Mouse (Mus musculus): ENCODE results near the gene Rnase1. TPM values are rescaled to one million over a fixed set of nuclear protein-coding genes. Genes with fewer than 3 reads are reported as not detected.

The Rnase1 gene
- polyA plus RNA-seq, 1 experiment, result 0.25 TPM

DNA sequence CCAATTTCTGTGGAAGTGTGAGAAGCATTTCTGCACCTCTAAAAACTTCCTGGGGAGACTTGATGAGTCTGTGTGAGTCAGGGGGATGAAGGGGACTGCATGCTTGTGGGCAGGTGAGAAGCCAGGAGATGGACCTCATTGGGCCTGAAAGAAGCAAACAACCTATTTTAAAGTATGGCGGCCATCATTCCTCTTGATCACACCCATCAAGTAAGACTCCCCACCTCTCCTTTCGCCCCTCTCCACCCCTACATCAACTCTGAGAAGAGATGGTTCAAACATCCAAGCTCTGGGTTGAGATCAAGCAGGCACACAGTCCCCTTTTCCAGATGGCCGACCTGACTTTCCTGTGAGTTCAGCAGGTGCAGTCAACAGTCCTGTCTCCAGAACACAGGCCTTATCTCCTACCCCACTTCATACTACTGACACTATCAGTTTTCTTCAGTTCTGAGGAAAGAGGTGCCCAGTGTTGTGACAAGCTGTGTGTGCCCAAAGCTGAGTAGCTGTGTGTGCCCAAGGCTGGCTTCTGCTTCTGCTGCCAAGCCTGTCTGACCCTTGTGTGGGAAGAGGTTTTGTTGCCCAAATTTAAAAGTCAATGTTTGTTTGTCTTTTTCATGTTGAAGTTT, 3.7 kb upstream of the Rnase1 start:
- DNase-seq, result no peak
- 94% methylated on average over 3 of the region's 3 CpGs for WGBS
- H3K4me1 ChIP-seq (ENCODE audit: control insufficient read depth, insufficient read depth, low read length), result no peaks in the 10 kb centered on the region
- TF ChIP-seq POLR2A (IDR thresholded peaks at IDR 0.05; ENCODE audit: low read depth, low read length) (no peak), CTCF (conservative IDR thresholded peaks at IDR 0.05; ENCODE audit: insufficient read depth, insufficient read length, low read depth, low read length) (no peak)
- no peak overlapping the region for H3K4me3 ChIP-seq (ENCODE audit: insufficient read depth, low read depth, low read length)
- no peaks in the 10 kb centered on the region for H3K27me3 ChIP-seq (replicated peaks; ENCODE audit: control insufficient read depth, insufficient read depth, low read length)
- no peak overlapping the region for H3K27ac ChIP-seq (ENCODE audit: insufficient read depth, low read depth, low read length)
- H3K36me3 ChIP-seq (ENCODE audit: control insufficient read depth, insufficient read depth, low read length), result no peaks in the 10 kb centered on the region

- Histone ChIP-seq H3K4me1 (ENCODE audit: control insufficient read depth, insufficient read depth, low read length) (no peaks in the 10 kb centered on the region), H3K36me3 (ENCODE audit: control insufficient read depth, insufficient read depth, low read length) (no peaks in the 10 kb centered on the region), H3K4me3 (ENCODE audit: insufficient read depth, low read depth, low read length) (no peak overlapping the region), H3K27me3 (replicated peaks; ENCODE audit: control insufficient read depth, insufficient read depth, low read length) (no peaks in the 10 kb centered on the region), H3K27ac (ENCODE audit: insufficient read depth, low read depth, low read length) (no peak overlapping the region)
- no peak for TF ChIP-seq POLR2A (IDR thresholded peaks at IDR 0.05; ENCODE audit: low read depth, low read length)
- no peak for TF ChIP-seq CTCF (conservative IDR thresholded peaks at IDR 0.05; ENCODE audit: insufficient read depth, insufficient read length, low read depth, low read length)
- DNase-seq, result no peak
- 26% methylated on average over 5 of the region's 5 CpGs for WGBS
Observed at GRCm38 (mm10) chr14:51149164-51149563, 2.6 kb upstream of the Rnase1 start.

GRCm38 (mm10) chr14:51148006-51148405, 1.4 kb upstream of the Rnase1 start:
- no peaks in the 10 kb centered on the region for H3K27me3 ChIP-seq (replicated peaks; ENCODE audit: control insufficient read depth, insufficient read depth, low read length)
- TF ChIP-seq CTCF (conservative IDR thresholded peaks at IDR 0.05; ENCODE audit: insufficient read depth, insufficient read length, low read depth, low read length) (no peak), POLR2A (IDR thresholded peaks at IDR 0.05; ENCODE audit: low read depth, low read length) (no peak)
- 67% methylated on average over 3 of the region's 3 CpGs for WGBS
- no peak overlapping the region for H3K27ac ChIP-seq (ENCODE audit: insufficient read depth, low read depth, low read length)
- no peaks in the 10 kb centered on the region for H3K4me1 ChIP-seq (ENCODE audit: control insufficient read depth, insufficient read depth, low read length)
- H3K36me3 ChIP-seq (ENCODE audit: control insufficient read depth, insufficient read depth, low read length), result no peaks in the 10 kb centered on the region
- no peak overlapping the region for H3K4me3 ChIP-seq (ENCODE audit: insufficient read depth, low read depth, low read length)
- no peak for DNase-seq

GRCm38 (mm10) chr14:51145521-51145920, 1.1 kb downstream of the Rnase1 start:
- no peaks in the 10 kb centered on the region for H3K4me1 ChIP-seq (ENCODE audit: control insufficient read depth, insufficient read depth, low read length)
- no peak for DNase-seq
- H3K36me3 ChIP-seq (ENCODE audit: control insufficient read depth, insufficient read depth, low read length), result no peaks in the 10 kb centered on the region
- H3K27me3 ChIP-seq (replicated peaks; ENCODE audit: control insufficient read depth, insufficient read depth, low read length), result no peaks in the 10 kb centered on the region
- no peak overlapping the region for H3K27ac ChIP-seq (ENCODE audit: insufficient read depth, low read depth, low read length)
- 70% methylated on average over 6 of the region's 6 CpGs for WGBS
- no peak overlapping the region for H3K4me3 ChIP-seq (ENCODE audit: insufficient read depth, low read depth, low read length)
- no peak for TF ChIP-seq CTCF (conservative IDR thresholded peaks at IDR 0.05; ENCODE audit: insufficient read depth, insufficient read length, low read depth, low read length)
- TF ChIP-seq POLR2A (IDR thresholded peaks at IDR 0.05; ENCODE audit: low read depth, low read length), result no peak

- TF ChIP-seq POLR2A (IDR thresholded peaks at IDR 0.05; ENCODE audit: low read depth, low read length) (no peak), CTCF (conservative IDR thresholded peaks at IDR 0.05; ENCODE audit: insufficient read depth, insufficient read length, low read depth, low read length) (no peak)
- Histone ChIP-seq H3K4me1 (ENCODE audit: control insufficient read depth, insufficient read depth, low read length) (no peaks in the 10 kb centered on the region), H3K4me3 (ENCODE audit: insufficient read depth, low read depth, low read length) (no peak overlapping the region), H3K36me3 (ENCODE audit: control insufficient read depth, insufficient read depth, low read length) (no peaks in the 10 kb centered on the region), H3K27ac (ENCODE audit: insufficient read depth, low read depth, low read length) (no peak overlapping the region), H3K27me3 (replicated peaks; ENCODE audit: control insufficient read depth, insufficient read depth, low read length) (no peaks in the 10 kb centered on the region)
- DNase-seq, result no peak
- WGBS, result 97% methylated on average over 4 of the region's 4 CpGs
Observed at GRCm38 (mm10) chr14:51144451-51144850, 2.1 kb downstream of the Rnase1 start.

GRCm38 (mm10) chr14:51143937-51144336, 2.6 kb downstream of the Rnase1 start:
- no peak for DNase-seq
- WGBS, result 68% methylated on average over 2 of the region's 2 CpGs
- Histone ChIP-seq H3K4me1 (ENCODE audit: control insufficient read depth, insufficient read depth, low read length) (no peaks in the 10 kb centered on the region), H3K27ac (ENCODE audit: insufficient read depth, low read depth, low read length) (no peak overlapping the region), H3K27me3 (replicated peaks; ENCODE audit: control insufficient read depth, insufficient read depth, low read length) (no peaks in the 10 kb centered on the region), H3K36me3 (ENCODE audit: control insufficient read depth, insufficient read depth, low read length) (no peaks in the 10 kb centered on the region), H3K4me3 (ENCODE audit: insufficient read depth, low read depth, low read length) (no peak overlapping the region)
- TF ChIP-seq CTCF (conservative IDR thresholded peaks at IDR 0.05; ENCODE audit: insufficient read depth, insufficient read length, low read depth, low read length), result no peak

- Histone ChIP-seq H3K4me1 (ENCODE audit: control insufficient read depth, insufficient read depth, low read length) (no peaks in the 10 kb centered on the region), H3K4me3 (ENCODE audit: insufficient read depth, low read depth, low read length) (no peak overlapping the region), H3K36me3 (ENCODE audit: control insufficient read depth, insufficient read depth, low read length) (no peaks in the 10 kb centered on the region), H3K27ac (ENCODE audit: insufficient read depth, low read depth, low read length) (no peak overlapping the region), H3K27me3 (replicated peaks; ENCODE audit: control insufficient read depth, insufficient read depth, low read length) (no peaks in the 10 kb centered on the region)
- WGBS, result 68% methylated on average over 4 of the region's 4 CpGs
- no peak for DNase-seq
- TF ChIP-seq POLR2A (IDR thresholded peaks at IDR 0.05; ENCODE audit: low read depth, low read length) (no peak), CTCF (conservative IDR thresholded peaks at IDR 0.05; ENCODE audit: insufficient read depth, insufficient read length, low read depth, low read length) (no peak)
Observed at GRCm38 (mm10) chr14:51143287-51143686, 3.3 kb downstream of the Rnase1 start.
